Mouse (Mus musculus) spleen, postnatal 10 days (tissue): ENCODE results near the gene Hamp2.
A peak's percentile ranks its signal among the peaks of the same experiment; 100 is the strongest.

ENCODE experiments used
- DNase-seq, 2 experiments: peaks; one replicate each; pipeline ENCODE4 v3.0.0; 2021 to 2022; ENCODE audit warnings: low spot score in 2 of 2

The Hamp2 gene

GRCm38 (mm10) chr7:30891746-30892145 lies 32.7 kb downstream of the Hamp2 start:
- no peak for DNase-seq

GRCm38 (mm10) chr7:30890681-30891080 lies 33.8 kb downstream of the Hamp2 start:
- no peak for DNase-seq

GRCm38 (mm10) chr7:30888786-30889185 lies 35.7 kb downstream of the Hamp2 start:
- no peak for DNase-seq

- DNase-seq: peak in 1 of 2 experiments; percentile 65
Measured at GRCm38 (mm10) chr7:30887568-30888188, 36.8 kb downstream of the Hamp2 start.

GRCm38 (mm10) chr7:30886852-30887251 lies 37.6 kb downstream of the Hamp2 start:
- no peak for DNase-seq

GRCm38 (mm10) chr7:30884047-30884446 lies 40.4 kb downstream of the Hamp2 start:
- DNase-seq: no peak

- DNase-seq: no peak
Measured at GRCm38 (mm10) chr7:30881367-30881766, 43.1 kb downstream of the Hamp2 start.

- DNase-seq: peak in 1 of 2 experiments; percentile 77
Measured at GRCm38 (mm10) chr7:30880176-30880575, 44.3 kb downstream of the Hamp2 start, which contains the start of gene Cd22. Gene Cd22 (minus strand): TSS chr7:30880342.

GRCm38 (mm10) chr7:30878950-30879349 lies 45.5 kb downstream of the Hamp2 start:
- peak in 1 of 2 experiments; percentile 48 for DNase-seq

GRCm38 (mm10) chr7:30873083-30873482 lies 51.4 kb downstream of the Hamp2 start:
- peak; percentile 54 to 86 for DNase-seq
